Mouse (Mus musculus) fibroblast of lung, adult 2 months (primary cell): ENCODE results near the gene Ssc5d.

ENCODE experiments used
- DNase-seq: peaks from one replicate; pipeline ENCODE4 v3.0.0-alpha.2; 2011; ENCODE audit warnings: low read depth

The Ssc5d gene

GRCm38 (mm10) chr7:4948386-4948785 lies 22.8 kb downstream of the Ssc5d start:
- no peak for DNase-seq

GRCm38 (mm10) chr7:4950561-4951342 lies 25.2 kb downstream of the Ssc5d start:
- no peak for DNase-seq

DNA sequence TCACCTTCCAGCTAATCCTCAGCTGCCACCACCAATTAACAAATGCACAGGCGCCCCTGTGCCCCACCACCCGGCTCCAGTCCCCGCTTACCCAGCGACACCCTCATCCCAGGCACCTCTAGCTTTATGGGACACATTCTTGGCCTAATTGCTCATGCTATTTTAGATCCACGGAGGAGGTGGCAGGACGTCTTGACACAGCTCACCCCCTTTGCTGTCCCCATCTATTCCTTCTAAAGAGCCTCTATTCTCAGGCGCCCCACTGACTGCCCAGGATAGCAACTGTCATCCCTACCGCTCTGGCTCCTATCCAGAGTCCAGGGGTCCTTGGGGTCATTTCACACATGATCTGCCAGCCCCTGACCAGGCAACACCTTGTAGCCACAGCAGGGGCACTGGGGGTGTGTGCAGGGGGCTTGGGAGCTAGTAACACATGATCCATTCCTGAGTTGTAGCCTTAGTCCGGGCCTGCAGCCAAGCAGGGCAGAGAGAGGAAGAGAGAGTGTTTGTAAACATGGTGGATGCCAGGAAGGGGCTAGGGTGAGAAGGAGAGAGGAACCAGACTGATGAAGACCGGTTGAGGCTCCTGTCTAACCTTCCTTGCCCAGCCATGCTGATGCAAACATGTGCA lies 28.3 kb downstream of the Ssc5d start:
- no peak for DNase-seq

DNA sequence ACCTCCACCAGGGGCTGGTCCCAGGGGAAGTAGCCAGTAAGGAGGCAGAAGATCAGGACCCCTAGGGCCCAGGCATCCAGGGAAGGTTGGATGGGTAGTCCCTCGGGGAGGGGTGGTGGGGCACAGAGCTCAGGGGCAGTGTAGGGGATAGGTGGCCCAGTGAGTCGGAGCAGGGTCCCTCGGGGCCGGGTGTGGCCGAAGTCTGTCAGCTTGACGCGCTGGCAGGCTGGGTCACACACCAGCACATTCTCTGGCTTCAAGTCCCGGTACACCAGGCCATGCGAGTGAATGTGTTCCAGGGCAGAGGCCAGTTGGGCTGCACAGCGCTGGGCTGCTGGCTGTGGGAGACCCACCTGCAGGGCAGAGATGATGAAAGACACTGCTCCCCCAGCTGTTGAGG lies 31.8 kb downstream of the Ssc5d start:
- DNase-seq = no peak

GRCm38 (mm10) chr7:4963527-4963926 lies 37.9 kb downstream of the Ssc5d start:
- DNase-seq = no peak

- DNase-seq = peak; percentile 44
Observed at GRCm38 (mm10) chr7:4964272-4964671, 38.7 kb downstream of the Ssc5d start, which contains the start of gene Sbk2. Gene Sbk2 (minus strand): TSS chr7:4964406.

- DNase-seq = no peak
Observed at GRCm38 (mm10) chr7:4964988-4965387, 39.4 kb downstream of the Ssc5d start.

DNA sequence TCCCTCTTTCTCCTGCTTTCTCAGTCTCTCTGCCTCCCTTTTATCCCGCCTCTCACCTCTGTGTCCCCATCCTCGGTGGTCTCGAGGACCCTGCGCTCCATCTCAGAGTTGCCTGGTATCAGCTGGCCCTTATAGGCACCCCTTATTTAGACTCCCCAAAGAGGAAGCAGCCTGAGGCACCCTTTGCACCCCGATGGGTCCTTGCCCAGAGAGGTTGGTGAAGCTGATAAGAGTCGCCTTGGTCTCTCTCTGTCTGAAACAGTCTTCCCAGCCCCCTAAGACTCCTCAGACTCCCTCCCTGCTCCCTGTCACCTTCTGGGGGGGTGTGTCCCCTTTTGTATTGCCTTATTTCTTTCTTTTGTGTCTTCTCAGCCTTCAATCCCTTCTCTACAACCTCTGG lies 45.5 kb downstream of the Ssc5d start, which contains the start of gene Sbk3:
Sbk3 (minus strand) TSS at position 101 of the 400 bp plus-strand sequence.
- no peak for DNase-seq

- no peak for DNase-seq
Observed at GRCm38 (mm10) chr7:4971710-4972109, 46.1 kb downstream of the Ssc5d start.

- peak; percentile 89 for DNase-seq
Observed at GRCm38 (mm10) chr7:4972321-4973047, 46.9 kb downstream of the Ssc5d start.

- DNase-seq = no peak
Observed at GRCm38 (mm10) chr7:4975455-4975854, 49.9 kb downstream of the Ssc5d start.

DNA sequence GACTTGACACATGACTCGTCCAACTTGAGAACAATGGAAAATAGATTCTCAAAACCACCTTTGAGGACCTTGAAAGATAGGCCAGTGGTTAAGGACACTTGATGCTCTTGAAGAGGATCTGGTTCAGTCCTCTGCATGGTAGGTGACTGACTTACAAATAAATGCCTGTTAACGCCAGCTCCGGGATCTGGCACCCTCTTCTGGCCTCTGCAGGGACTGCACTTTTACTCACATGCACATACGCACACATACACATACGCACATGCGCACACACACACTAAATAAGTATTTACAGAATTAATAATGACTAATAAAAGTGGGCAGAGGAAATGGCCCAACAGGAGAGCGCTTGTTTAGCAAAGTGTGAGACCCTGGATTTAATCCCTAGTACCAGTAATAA lies 51.2 kb downstream of the Ssc5d start:
- no peak for DNase-seq

- no peak for DNase-seq
Observed at GRCm38 (mm10) chr7:4988250-4988649, 62.7 kb downstream of the Ssc5d start.

GRCm38 (mm10) chr7:4993347-4993998 lies 67.9 kb downstream of the Ssc5d start:
- DNase-seq = no peak

DNA sequence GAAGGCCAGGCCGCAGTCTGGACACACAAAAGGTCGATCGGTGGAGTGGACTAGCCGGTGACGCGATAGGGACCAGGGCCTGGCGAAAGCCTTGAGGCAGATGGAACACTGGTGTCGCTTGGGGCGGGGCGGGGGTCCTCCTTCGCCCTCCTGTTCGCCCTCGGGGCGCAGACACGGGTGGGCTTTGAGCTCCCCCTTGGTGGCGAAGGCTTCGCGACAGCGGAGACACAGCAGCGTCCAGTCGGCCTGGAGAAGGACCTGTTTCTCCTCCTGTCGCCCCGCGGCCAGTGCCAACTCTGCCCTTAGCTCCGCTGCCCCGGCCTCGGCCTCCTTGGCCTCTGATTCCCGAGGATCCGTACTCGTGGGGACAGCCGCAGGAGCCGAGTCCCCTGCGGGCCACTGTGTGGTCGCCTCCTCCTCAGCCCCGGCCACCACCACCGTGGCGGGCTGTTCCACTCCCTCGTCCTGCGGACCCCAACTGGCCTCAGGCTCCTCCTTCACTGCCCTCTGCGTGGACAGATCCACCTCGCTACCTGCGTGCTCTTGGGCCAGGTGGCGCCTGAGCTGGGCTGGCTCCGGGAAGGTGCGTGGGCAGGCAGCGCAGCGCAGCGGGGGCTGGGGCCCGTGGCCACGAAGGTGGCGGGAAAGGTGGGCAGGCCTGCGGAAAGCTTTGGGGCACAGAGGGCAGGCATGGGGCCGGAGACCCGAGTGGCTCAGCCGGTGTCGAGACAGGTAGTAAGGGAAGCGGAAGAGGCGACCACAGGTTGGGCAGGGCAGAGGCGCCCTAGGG lies 68.6 kb downstream of the Ssc5d start:
- DNase-seq = no peak
